8 mouse cellular contexts compared by ENCODE assay signal in the genomic region with DNA sequence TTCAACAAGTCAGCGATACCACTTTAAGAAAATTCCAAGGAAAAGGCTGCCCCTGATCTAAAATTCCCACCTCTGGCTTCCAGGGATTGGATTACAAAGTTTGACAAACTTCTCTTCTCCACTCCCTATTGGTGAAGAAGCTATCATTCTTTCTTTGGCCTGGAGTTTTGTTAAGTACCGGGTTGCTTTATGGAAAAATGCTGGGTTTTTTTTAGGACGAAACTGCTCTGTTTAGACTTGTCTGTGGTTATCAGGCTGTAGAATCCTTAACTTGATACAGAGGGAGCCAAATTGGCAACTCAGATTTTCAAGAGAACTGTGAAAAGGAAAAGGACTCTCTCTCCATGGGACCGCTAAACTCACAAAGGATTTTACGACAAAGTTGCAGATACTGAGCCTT. TPM values are rescaled to one million over a fixed set of nuclear protein-coding genes. Genes with fewer than 3 reads are reported as not detected.
DNase-seq lines count a peak whose midpoint lies in the region; ATAC-seq and TF ChIP-seq lines count a peak whose summit lies in the region.

A gene (plus strand): TSS at position 134 of the 400 bp plus-strand sequence.

- H3K27me3 ChIP-seq in embryonic facial prominence, embryonic 14.5 days (replicated peaks; ENCODE audit: control insufficient read depth, insufficient read depth, low read length) = no peaks in the 10 kb centered on the region
- no peaks in the 10 kb centered on the region for H3K27me3 ChIP-seq in heart, embryonic 13.5 days (replicated peaks)
- no peaks in the 10 kb centered on the region for H3K27me3 ChIP-seq in limb, embryonic 12.5 days
- no peaks in the 10 kb centered on the region for H3K27me3 ChIP-seq in neural tube, embryonic 14.5 days (ENCODE audit: control insufficient read depth, insufficient read depth, low read length)

- ATAC-seq in embryonic facial prominence, embryonic 14.5 days (ENCODE audit: low read depth) = 0 out of 2 replicates have a peak, but pooled peaks have one; percentile 5
- no peak for ATAC-seq in heart, embryonic 13.5 days (ENCODE audit: extremely low read depth, insufficient number of reproducible peaks, low FRiP score, low TSS enrichment)
- ATAC-seq in limb, embryonic 12.5 days (ENCODE audit: insufficient number of reproducible peaks, insufficient read depth, low FRiP score, low TSS enrichment, low read depth) = no peak
- no peak for ATAC-seq in neural tube, embryonic 14.5 days (ENCODE audit: low read depth)

- peak within 1 kb of the TSS; percentile 84 for H3K4me3 ChIP-seq in lung, adult 2 months (replicated peaks; ENCODE audit: extremely low read depth, low read depth, low read length)
- peak within 1 kb of the TSS; percentile 78 for H3K4me3 ChIP-seq in embryonic facial prominence, embryonic 14.5 days (ENCODE audit: low read depth, low read length)
- peak within 1 kb of the TSS; percentile 75 for H3K4me3 ChIP-seq in heart, embryonic 13.5 days
- peak within 1 kb of the TSS; percentile 72 for H3K4me3 ChIP-seq in limb, embryonic 12.5 days (replicated peaks)
- H3K4me3 ChIP-seq in neural tube, embryonic 14.5 days (ENCODE audit: low read depth, low read length) = peak within 1 kb of the TSS; percentile 75

- H3K9ac ChIP-seq in embryonic facial prominence, embryonic 14.5 days (ENCODE audit: low read depth, low read length) = peak within 1 kb of the TSS; percentile 79
- H3K9ac ChIP-seq in heart, embryonic 13.5 days = peak within 1 kb of the TSS; percentile 90
- H3K9ac ChIP-seq in limb, embryonic 12.5 days (replicated peaks) = peak within 1 kb of the TSS; percentile 80
- H3K9ac ChIP-seq in neural tube, embryonic 14.5 days (replicated peaks; ENCODE audit: low read depth, low read length) = peak within 1 kb of the TSS; percentile 86; the same call in 1 of the 2 replicates

- H3K27ac ChIP-seq in embryonic facial prominence, embryonic 14.5 days (replicated peaks; ENCODE audit: low read depth, low read length) = peak within 1 kb of the TSS; percentile 89
- peak within 1 kb of the TSS; percentile 77 for H3K27ac ChIP-seq in heart, embryonic 13.5 days (replicated peaks)
- peak within 1 kb of the TSS; percentile 94 for H3K27ac ChIP-seq in limb, embryonic 12.5 days
- H3K27ac ChIP-seq in neural tube, embryonic 14.5 days (ENCODE audit: low read depth, low read length) = no peak within 1 kb of the TSS

- no peak for DNase-seq in lung, adult 2 months
- DNase-seq in lung, postnatal 4 days = no peak
- DNase-seq in embryonic facial prominence, embryonic 14.5 days (ENCODE audit: low spot score) = peak; percentile 95
- no peak for DNase-seq in left cerebral cortex, adult 9 months (ENCODE audit: low spot score in 2 of 2)
- DNase-seq in right cerebral cortex, postnatal 25 days = no peak

- H3K9me3 ChIP-seq in embryonic facial prominence, embryonic 14.5 days (ENCODE audit: control insufficient read depth, low read length) = no peaks in the 10 kb centered on the region
- no peaks in the 10 kb centered on the region for H3K9me3 ChIP-seq in heart, embryonic 13.5 days
- no peaks in the 10 kb centered on the region for H3K9me3 ChIP-seq in limb, embryonic 12.5 days
- no peaks in the 10 kb centered on the region for H3K9me3 ChIP-seq in neural tube, embryonic 14.5 days (ENCODE audit: control insufficient read depth, low read length)

- peaks cover 11% of the 10 kb centered on the region for H3K4me1 ChIP-seq in lung, adult 2 months (ENCODE audit: control insufficient read depth, insufficient read depth, low read length)
- peaks cover 24% of the 10 kb centered on the region for H3K4me1 ChIP-seq in embryonic facial prominence, embryonic 14.5 days (ENCODE audit: control insufficient read depth, insufficient read depth, low read length)
- peaks cover 42% of the 10 kb centered on the region for H3K4me1 ChIP-seq in heart, embryonic 13.5 days
- H3K4me1 ChIP-seq in limb, embryonic 12.5 days (replicated peaks) = peaks cover 52% of the 10 kb centered on the region
- H3K4me1 ChIP-seq in neural tube, embryonic 14.5 days (ENCODE audit: control insufficient read depth, insufficient read depth, low read length) = peaks cover 12% of the 10 kb centered on the region; the same call in 1 of the 2 replicates

- H3K4me2 ChIP-seq in embryonic facial prominence, embryonic 14.5 days (ENCODE audit: low read depth, low read length) = peak within 1 kb of the TSS; percentile 90
- H3K4me2 ChIP-seq in heart, embryonic 13.5 days = peak within 1 kb of the TSS; percentile 83
- H3K4me2 ChIP-seq in limb, embryonic 12.5 days = peak within 1 kb of the TSS; percentile 76
- peak within 1 kb of the TSS; percentile 58 for H3K4me2 ChIP-seq in neural tube, embryonic 14.5 days (ENCODE audit: low read depth, low read length)

- TF ChIP-seq POLR2A in lung, adult 2 months (IDR thresholded peaks at IDR 0.05; ENCODE audit: borderline replicate concordance, extremely low read depth, low read depth, low read length) = no peak

- WGBS in lung, adult 2 months = 14% methylated on average over 5 of the region's 5 CpGs
- 3% methylated on average over 5 of the region's 5 CpGs for WGBS in embryonic facial prominence, embryonic 14.5 days
- 4% methylated on average over 5 of the region's 5 CpGs for WGBS in heart, embryonic 13.5 days
- 0% methylated on average over 5 of the region's 5 CpGs for WGBS in limb, embryonic 12.5 days
- WGBS in neural tube, embryonic 14.5 days = 2% methylated on average over 5 of the region's 5 CpGs

- TF ChIP-seq CTCF in lung, adult 2 months (IDR thresholded peaks at IDR 0.05; ENCODE audit: insufficient read depth, low read length) = no peak

- no peaks in the 10 kb centered on the region for H3K36me3 ChIP-seq in embryonic facial prominence, embryonic 14.5 days (ENCODE audit: control insufficient read depth, insufficient read depth, low read length)
- H3K36me3 ChIP-seq in heart, embryonic 13.5 days = no peaks in the 10 kb centered on the region
- H3K36me3 ChIP-seq in limb, embryonic 12.5 days = no peaks in the 10 kb centered on the region
- no peaks in the 10 kb centered on the region for H3K36me3 ChIP-seq in neural tube, embryonic 14.5 days (ENCODE audit: control insufficient read depth, insufficient read depth, low read length)

RNA-seq across cellular contexts. Expression of the gene that starts here (rescaled TPM):
- 4.6 and 10.0 TPM in 2 replicates for polyA plus RNA-seq in lung, adult 2 months (2012; rRNA removed)
- polyA plus RNA-seq in embryonic facial prominence, embryonic 14.5 days (2014; fragmentation: Nextera tagmentation; extraction: Ambion mirVana) = 28.1 and 35.0 TPM in 2 replicates
- polyA plus RNA-seq in heart, embryonic 13.5 days (2015; fragmentation: Nextera tagmentation; extraction: Ambion mirVana) = 16.0 and 16.8 TPM in 2 replicates
- polyA plus RNA-seq in limb, embryonic 12.5 days (2016; fragmentation: Nextera tagmentation; extraction: Ambion mirVana) = 63.0 and 68.2 TPM in 2 replicates
- polyA plus RNA-seq in neural tube, embryonic 14.5 days (2014; fragmentation: Nextera tagmentation; extraction: Ambion mirVana) = 5.4 and 10.9 TPM in 2 replicates
